Mouse (Mus musculus): ENCODE results near the gene Arfip2. TPM values are rescaled to one million over a fixed set of nuclear protein-coding genes. Genes with fewer than 3 reads are reported as not detected.
A peak's percentile ranks its signal among the peaks of the same experiment; 100 is the strongest.

Arfip2 gene
- 10 to 100 TPM; 21.2 to 28.2 TPM for total RNA-seq (2021)
- long read RNA-seq, experiment 1, transcript Arfip2-206 (8 exons, 3,275 nt), result major isoform, 6 of 16 reads
- long read RNA-seq, experiment 1, partial matches to known transcripts, result 3 of 16 reads
- long read RNA-seq, experiment 1, other reads (novel, unspliced or antisense), result 7 of 16 reads
- long read RNA-seq, experiment 2, transcript Arfip2-206 (8 exons, 3,275 nt), result major isoform, 12 of 20 reads
- long read RNA-seq, experiment 2, partial matches to known transcripts, result 1 of 20 reads
- long read RNA-seq, experiment 2, other reads (novel, unspliced or antisense), result 6 of 20 reads

- DNase-seq, result peak; percentile 93
Measured at GRCm38 (mm10) chr7:105640233-105640893, at the start of gene Arfip2, which contains the start of gene Gm45799. Arfip2 (minus strand) TSS chr7:105640416. Gm45799 (plus strand) TSS chr7:105640552.

GRCm38 (mm10) chr7:105685541-105686197 is 45.5 kb upstream of the Arfip2 start:
- no peak for DNase-seq

- DNase-seq, result peak; percentile 70
Measured at GRCm38 (mm10) chr7:105650639-105651435, 10.6 kb upstream of the Arfip2 start, which contains the start of gene Dnhd1. Dnhd1 (plus strand) TSS chr7:105650827.

- DNase-seq, result no peak
Measured at GRCm38 (mm10) chr7:105641936-105642335, 1.7 kb upstream of the Arfip2 start.

- no peak for DNase-seq
Measured at GRCm38 (mm10) chr7:105640894-105641255, 659 bp upstream of the Arfip2 start.

GRCm38 (mm10) chr7:105639756-105640155 is 460 bp downstream of the Arfip2 start, which contains the start of gene Timm10b:
Timm10b (plus strand) TSS chr7:105640056.
- DNase-seq, result no peak

- DNase-seq, result peak; percentile 45
Measured at GRCm38 (mm10) chr7:105639304-105639703, 912 bp downstream of the Arfip2 start.

GRCm38 (mm10) chr7:105638776-105639175 is 1.4 kb downstream of the Arfip2 start:
- DNase-seq, result no peak

GRCm38 (mm10) chr7:105635726-105636125 is 4.5 kb downstream of the Arfip2 start:
- DNase-seq, result no peak

- DNase-seq, result no peak
Measured at GRCm38 (mm10) chr7:105634272-105634920, 5.8 kb downstream of the Arfip2 start.

- DNase-seq, result no peak
Measured at GRCm38 (mm10) chr7:105633801-105634135, 6.4 kb downstream of the Arfip2 start.

- peak; percentile 95 for DNase-seq
Measured at GRCm38 (mm10) chr7:105633127-105633800, 7.0 kb downstream of the Arfip2 start, which contains the start of gene Trim3. Trim3 (minus strand) TSS chr7:105633571.

- no peak for DNase-seq
Measured at GRCm38 (mm10) chr7:105632551-105632972, 7.7 kb downstream of the Arfip2 start.

GRCm38 (mm10) chr7:105628633-105629032 is 11.6 kb downstream of the Arfip2 start:
- DNase-seq, result peak; percentile 49

GRCm38 (mm10) chr7:105625397-105625796 is 14.8 kb downstream of the Arfip2 start:
- DNase-seq, result no peak

- DNase-seq, result no peak
Measured at GRCm38 (mm10) chr7:105621646-105622292, 18.4 kb downstream of the Arfip2 start.

- DNase-seq, result no peak
Measured at GRCm38 (mm10) chr7:105621053-105621452, 19.2 kb downstream of the Arfip2 start.

GRCm38 (mm10) chr7:105619701-105620100 is 20.5 kb downstream of the Arfip2 start:
- no peak for DNase-seq

- DNase-seq, result no peak
Measured at GRCm38 (mm10) chr7:105617810-105618209, 22.4 kb downstream of the Arfip2 start.

GRCm38 (mm10) chr7:105616561-105616960 is 23.7 kb downstream of the Arfip2 start:
- no peak for DNase-seq
